ENCODE assay signal across 10 mouse cellular contexts in the genomic region with DNA sequence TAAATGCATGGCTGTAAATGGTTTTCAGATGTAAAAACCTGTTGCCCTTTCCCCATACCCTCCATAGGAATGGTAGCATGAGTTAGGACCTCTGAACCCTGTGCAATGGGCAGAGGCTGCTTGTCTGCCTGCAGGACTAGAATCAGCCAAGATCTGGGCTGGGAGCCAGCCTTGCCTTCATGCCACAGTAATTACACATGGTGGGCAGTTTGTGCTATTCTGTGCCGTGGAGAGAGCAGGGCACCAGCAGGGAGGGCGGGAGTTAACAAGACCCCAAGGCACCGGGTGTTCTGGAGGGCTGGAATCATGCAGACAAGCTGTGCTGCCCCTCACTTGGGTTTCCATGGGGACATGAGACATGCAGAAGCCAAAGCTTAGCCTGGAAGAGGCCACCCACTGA. TPM values are rescaled to one million over a fixed set of nuclear protein-coding genes. Genes with fewer than 3 reads are reported as not detected.
A peak's percentile ranks its signal among the peaks of the same experiment; 100 is the strongest.
DNase-seq lines count a peak whose midpoint lies in the region; ATAC-seq and TF ChIP-seq lines count a peak whose summit lies in the region.
"Had no signal": no experiment of that assay in that cellular context is flagged by ENCODE, and none has a peak within 500 bp of the region (broad histone marks: within the 10 kb centered on the region; RNA-seq: fewer than 3 reads in every experiment).

No protein-coding gene starts in this region.

- no peak for ATAC-seq in megakaryocyte progenitor cell, adult 5-6 weeks (replicated peaks; ENCODE audit: poor library complexity)

- intact Hi-C loops in gastrocnemius, postnatal 14 days (cut with DNase I; ENCODE audit: low total_unique reads): no loop called here
- intact Hi-C loops in gastrocnemius, postnatal 36 days (cut with DNase I): loop anchor here (1.0 kb wide), 1 partner anchor 77 kb away; no protein-coding TSS in a partner anchor

- peak overlapping the region; percentile 95 for H3K27ac ChIP-seq in olfactory bulb, adult 2 months (ENCODE audit: insufficient read depth, low read depth, low read length)
- H3K27ac ChIP-seq: kidney, postnatal 0 days had no signal

- 28% methylated on average over 3 of the region's 3 CpGs for WGBS in olfactory bulb, adult 2 months

- H3K4me1 ChIP-seq in olfactory bulb, adult 2 months (ENCODE audit: control insufficient read depth, insufficient read depth, low read length): peaks cover 61% of the 10 kb centered on the region

- TF ChIP-seq POLR2A in olfactory bulb, adult 2 months (IDR thresholded peaks at IDR 0.05; ENCODE audit: insufficient read depth, low read depth, low read length): no peak

- TF ChIP-seq CTCF in olfactory bulb, adult 2 months (IDR thresholded peaks at IDR 0.05; ENCODE audit: insufficient read depth, low read depth, low read length): no peak

- no peak overlapping the region for H3K4me3 ChIP-seq in olfactory bulb, adult 2 months (ENCODE audit: insufficient read depth, low read depth, low read length)

- peak; percentile 38 for DNase-seq in gastrocnemius, postnatal 14 days
- DNase-seq in gastrocnemius, postnatal 36 days: no peak
- DNase-seq in cerebellum, postnatal 25 days: peak; percentile 80 to 88
- DNase-seq in kidney, adult 9 months: peak; percentile 62
- no peak for DNase-seq in c-Kit-positive CD71-positive TER-119-positive erythroid progenitor cells, embryonic 14.5 days (ENCODE audit: low spot score)
- no peak for DNase-seq in thymus, postnatal 4 days

RNA-seq across cellular contexts. Expression of a gene that starts 30.1 kb away (rescaled TPM):
- 10 to 100 TPM; 13.4 to 16.2 TPM for total RNA-seq in gastrocnemius, postnatal 14 days (2021)
- 10 to 100 TPM; 12.5 to 14.2 TPM for total RNA-seq in gastrocnemius, postnatal 36 days (2021)
- not detected in 2 replicates for polyA plus RNA-seq in olfactory bulb, adult 2 months (2012; ENCODE audit: insufficient read depth, insufficient read length, low replicate concordance, missing spikeins)
- total RNA-seq in megakaryocyte progenitor cell, adult 5-6 weeks (2015): 4.5 and 5.5 TPM in 2 replicates
- total RNA-seq in megakaryocyte progenitor cell, adult 5-6 weeks (2017): 5.7 and 6.6 TPM in 2 replicates

RNA-seq across cellular contexts. Expression of a gene that starts 42.4 kb away (rescaled TPM):
- total RNA-seq in gastrocnemius, postnatal 14 days (2021): 10 to 100 TPM; 16.2 to 20.9 TPM
- 10 to 100 TPM; 15.6 to 20.4 TPM for total RNA-seq in gastrocnemius, postnatal 36 days (2021)
- polyA plus RNA-seq in olfactory bulb, adult 2 months (2012; ENCODE audit: insufficient read depth, insufficient read length, low replicate concordance, missing spikeins): not detected in 2 replicates
- not detected in 2 replicates for total RNA-seq in megakaryocyte progenitor cell, adult 5-6 weeks (2015)
- not detected in 2 replicates for total RNA-seq in megakaryocyte progenitor cell, adult 5-6 weeks (2017)
- total RNA-seq: CH12.LX had no signal

Comparison
In these comparisons a context has a peak if more than half of its experiments do, and no peak if none do; other contexts are left out.
1. DNase-seq: peak in gastrocnemius, postnatal 14 days (single experiment), cerebellum, postnatal 25 days (2 of 2) and kidney, adult 9 months (single experiment); none in gastrocnemius, postnatal 36 days (0 of 2), c-Kit-positive CD71-positive TER-119-positive erythroid progenitor cells, embryonic 14.5 days (single experiment) and thymus, postnatal 4 days (single experiment).
2. RNA of a gene that starts 42.4 kb away (total RNA-seq): 16.2 to 20.9 TPM in gastrocnemius, postnatal 14 days and 15.6 to 20.4 TPM in gastrocnemius, postnatal 36 days; not detected in megakaryocyte progenitor cell, adult 5-6 weeks; every median in the first group is over 10 times any median in the second.